Mouse (Mus musculus) left cerebral cortex, adult 9 months (tissue): Measurements from ENCODE around the gene Anks1b.

Experiments used
- DNase-seq, 2 experiments: peaks; one replicate each; pipeline ENCODE4 v3.0.0; 2022; ENCODE audit warnings: low spot score in 2 of 2

Gene Anks1b

DNA sequence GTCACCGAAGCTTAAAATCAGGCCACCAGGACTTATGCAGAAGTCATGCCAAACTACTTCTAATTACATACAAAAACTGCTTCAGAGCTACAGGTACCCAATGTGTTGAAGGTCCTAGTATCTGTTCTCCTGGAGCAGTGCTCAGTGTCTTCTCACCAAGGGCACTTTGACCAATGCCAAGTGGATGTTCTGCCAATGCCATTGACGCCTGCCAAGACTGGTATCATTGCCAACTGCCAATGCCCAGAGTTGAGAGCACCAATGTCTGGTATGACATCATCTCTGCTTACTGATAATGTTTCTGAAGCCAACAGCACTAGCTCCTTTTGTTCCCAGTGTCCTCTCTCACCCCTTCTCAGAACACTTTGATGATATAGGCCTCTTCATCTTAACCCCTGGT is 793.4 kb downstream of the Anks1b start:
- DNase-seq: peak in 1 of 2 experiments; percentile 45

DNA sequence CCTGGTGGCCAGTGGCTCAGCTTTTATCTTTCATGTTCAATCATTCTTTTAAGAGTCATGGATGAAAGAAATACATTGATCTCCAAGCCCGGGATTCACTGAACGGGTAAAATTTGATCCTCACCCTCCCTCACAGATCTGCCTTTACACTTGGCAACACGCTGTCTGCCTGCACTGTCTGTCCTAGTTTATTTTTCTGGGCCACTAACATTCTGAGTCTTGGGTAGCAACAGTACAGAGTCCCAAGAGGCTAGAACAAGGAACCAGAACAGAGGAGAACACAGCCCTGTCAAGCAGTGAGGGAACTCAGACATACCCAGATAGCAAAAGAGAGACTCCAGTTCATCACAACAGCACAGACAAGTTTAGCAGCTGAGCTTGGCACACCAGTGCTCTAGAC is 797.0 kb downstream of the Anks1b start:
- DNase-seq: no peak

DNA sequence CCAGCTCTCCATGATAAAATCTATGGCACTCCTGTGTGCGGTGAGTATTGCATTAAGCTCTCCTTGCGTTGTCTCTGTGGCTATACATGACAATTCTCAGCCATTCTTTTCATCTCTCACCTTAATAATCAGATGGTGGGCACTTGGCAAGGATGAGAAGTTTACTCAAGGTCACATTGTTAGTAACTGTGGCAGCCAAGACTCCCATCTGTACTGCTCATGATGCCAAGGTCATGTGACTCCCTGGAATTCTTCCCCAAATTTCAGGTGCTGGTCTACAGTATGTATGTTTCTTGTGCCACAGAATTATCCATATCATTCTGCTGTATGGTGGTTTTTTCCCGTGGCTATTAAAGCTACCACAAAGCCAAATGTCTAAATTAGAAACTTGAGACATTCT is 798.8 kb downstream of the Anks1b start:
- no peak for DNase-seq

DNA sequence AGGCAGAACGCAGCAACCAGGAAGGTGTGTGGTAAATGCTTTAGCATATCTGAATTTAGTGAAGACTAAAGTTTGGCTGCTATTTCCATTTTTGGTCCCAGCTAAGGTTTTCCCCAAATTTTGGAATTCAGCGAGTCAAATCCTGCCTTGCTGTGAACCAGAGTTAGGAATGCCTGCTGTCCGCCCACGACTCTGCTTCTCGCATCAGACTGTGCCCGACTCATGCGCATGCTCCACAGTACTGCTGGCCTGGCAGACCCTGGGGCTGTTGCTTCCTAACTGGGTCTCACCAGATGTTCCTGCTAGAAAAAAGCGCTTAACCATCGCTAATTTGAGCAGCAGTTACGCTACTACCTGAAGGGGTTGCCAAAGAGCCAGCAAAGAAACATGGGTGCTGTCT is 801.1 kb downstream of the Anks1b start:
- DNase-seq: peak; percentile 64 to 80

DNA sequence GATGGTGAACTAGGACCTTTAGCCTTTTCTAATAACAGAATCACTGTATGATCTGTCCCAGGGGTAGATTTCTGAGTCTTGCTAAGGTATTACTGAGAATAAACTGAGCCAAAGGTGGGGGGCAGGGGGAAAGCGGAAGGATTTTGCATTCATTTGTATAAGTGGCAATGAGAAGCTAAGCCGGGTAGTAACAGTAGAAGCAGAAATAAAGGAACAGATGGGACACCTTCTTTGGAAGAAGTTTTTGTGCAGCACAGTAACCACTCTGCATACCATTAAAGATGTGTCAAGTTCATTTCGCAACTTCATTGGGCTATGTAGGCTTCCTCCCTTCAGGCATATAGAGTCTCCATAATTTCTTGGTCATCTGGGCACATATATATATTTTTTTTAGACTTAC is 804.1 kb downstream of the Anks1b start:
- DNase-seq: peak in 1 of 2 experiments; percentile 47

DNA sequence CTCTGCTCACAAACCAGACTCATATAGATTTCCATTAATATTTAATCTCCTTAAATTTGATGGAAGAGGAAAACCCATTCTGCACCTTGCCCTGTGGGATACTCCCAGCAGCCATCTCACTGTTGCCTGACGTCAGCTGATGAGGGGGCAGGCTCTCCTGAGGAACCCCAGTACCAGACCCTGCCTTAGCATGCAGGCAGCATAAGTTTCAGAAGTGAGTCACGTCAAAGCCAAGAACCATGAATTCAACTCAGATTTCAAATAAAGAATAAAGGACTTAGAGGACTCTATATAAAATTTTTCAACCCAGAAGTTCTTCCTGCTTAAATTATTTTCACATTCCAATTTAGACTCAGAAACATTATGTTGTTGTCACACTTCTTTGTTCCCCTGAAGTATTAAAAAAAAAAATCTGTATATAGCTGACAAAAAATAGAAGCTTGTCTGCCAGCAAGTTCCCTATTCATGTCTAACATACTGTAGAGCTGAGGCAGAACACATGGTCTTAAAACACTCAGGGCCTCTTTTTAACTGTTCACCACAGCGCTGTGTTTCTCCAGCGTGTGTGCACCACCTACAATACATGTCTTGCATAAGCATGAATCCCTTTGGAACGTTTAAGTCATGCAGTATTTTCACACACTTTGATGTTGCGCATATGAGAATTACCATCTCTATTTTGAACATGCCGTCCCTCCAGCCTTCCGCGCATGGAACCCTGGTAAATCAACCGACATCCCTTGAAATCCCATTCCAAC is 806.6 kb downstream of the Anks1b start:
- peak; percentile 65 to 73 for DNase-seq

DNA sequence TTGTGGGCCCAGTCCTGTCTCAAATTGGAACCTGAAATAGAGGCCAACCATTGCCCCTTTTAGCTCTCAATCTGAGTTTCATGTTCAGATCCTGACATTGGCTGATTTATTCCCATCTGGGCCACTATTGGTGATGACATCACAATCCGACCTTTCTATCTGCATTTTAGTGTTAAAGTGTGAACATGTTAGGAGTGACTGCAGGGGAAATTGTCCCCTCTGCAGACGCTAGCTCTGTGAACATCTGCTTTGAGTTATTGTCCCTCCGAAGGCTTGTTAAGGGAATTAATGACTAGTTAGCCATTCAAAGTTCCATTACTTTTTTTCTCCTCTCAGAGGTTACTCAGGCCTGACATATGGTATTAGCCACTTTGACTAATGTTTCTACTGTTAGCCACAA is 810.5 kb downstream of the Anks1b start:
- no peak for DNase-seq

DNA sequence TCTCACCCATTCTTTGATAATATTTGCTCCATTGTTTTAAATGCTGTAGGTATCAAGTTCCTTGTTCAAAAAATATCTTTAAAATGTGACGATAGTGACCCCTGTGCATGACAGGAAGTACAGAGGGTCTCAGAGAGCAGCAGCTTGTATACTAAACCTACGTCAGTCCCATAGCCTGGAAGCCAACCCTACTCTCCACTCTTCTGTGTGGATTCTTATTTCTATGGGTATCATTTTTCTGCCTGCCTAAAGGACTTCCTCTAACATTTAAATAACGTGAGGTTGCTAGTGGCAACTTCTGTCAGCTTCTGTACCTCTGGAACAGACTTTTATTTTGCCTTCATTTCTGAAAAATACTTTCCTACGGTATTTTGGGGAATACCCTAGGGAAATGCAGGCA is 812.1 kb downstream of the Anks1b start:
- no peak for DNase-seq

DNA sequence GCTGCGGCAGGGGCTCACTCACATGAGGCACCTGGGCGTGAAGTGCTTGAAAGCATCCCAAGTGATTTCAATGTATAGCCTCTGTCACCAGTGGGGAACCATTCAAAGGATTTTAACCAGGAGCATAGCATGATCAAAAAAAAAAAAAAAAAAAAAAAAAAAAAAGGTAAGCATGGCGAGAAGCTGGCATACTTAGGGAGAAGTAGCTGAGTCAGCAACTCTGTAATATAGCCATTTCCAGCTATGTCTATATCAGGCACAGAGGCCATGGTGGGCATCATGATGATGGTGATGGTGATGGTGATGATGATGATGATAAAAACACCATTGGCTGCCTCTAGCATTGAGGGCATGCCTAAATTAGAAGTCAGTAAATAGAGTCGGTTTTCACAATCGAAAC is 814.8 kb downstream of the Anks1b start:
- DNase-seq: no peak

DNA sequence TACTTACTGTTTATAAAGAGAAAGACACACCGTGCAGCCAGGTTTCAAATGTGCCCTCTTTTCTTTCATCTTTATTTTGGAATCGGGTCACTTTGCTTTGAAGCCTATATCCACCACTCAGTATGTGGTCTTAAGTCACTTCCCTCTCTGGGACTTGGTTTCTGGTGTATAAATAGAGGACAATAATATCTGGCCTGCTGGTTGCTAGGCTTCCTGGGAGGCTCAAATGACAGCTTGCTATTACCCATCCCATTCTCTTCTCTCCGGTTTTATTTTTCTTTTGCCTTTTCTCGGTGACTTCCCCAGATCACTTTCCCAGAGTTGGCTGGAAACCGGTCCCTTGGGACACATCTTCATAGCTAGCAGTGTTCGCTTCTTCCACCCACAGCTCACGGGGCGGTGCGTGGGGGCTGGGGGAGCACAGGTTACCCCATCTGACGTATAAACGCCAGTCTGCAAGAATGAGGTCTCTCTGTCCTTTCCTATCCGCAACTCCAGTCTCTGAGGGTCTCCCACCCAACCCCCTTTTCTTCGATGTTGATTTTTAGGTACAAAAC is 815.5 kb downstream of the Anks1b start:
- no peak for DNase-seq

DNA sequence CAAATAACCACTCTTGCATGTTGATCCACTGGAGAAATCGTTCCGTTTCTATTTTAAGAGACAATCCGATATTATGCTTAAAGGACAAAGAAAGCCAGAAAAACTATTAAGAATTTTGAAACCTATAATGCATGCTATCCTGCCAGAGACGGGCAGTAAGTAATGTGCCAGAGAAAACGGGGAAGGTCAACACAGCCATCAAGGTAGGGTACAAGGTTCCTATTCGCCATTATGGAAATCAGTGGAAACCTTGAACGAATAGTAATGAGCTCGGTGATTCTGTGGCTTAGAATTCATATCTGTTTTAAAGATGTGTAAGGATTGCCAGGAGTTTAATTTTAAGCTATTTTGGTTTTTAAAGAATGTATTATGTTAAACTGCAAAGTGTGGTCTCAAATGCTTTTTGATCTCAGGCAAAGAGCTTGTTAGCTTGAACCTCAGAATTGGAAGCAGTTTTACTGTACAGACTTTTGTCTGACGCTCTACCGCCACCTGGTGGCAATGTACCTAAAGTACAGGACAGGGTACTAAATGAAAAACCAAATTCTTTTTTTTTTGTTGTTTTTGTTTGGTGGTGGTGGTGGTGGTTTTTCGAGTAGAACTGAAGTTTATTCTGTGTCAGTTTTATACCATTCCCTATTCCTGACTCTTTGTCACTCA is 816.7 kb downstream of the Anks1b start:
- peak in 1 of 2 experiments; percentile 77 for DNase-seq

DNA sequence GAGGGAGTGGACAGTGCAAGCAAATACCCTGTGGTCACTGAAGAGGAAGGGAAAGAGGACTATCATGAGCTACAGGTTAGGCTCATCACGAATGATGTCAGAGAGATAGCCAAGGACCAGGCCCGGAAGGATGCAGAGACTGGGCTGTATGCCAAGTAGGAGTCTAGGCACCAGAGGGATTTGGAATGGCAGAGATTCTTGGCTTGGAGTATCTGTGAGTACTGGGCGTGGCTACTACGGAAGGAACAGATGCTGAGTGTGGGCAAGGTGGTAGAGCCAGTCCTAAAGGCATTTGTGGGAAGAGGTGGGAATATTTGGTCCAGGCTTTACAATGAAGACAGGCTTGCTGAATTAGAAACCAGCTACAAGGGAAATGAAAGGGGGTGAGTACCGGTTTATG is 823.4 kb downstream of the Anks1b start:
- peak in 1 of 2 experiments; percentile 75 for DNase-seq

DNA sequence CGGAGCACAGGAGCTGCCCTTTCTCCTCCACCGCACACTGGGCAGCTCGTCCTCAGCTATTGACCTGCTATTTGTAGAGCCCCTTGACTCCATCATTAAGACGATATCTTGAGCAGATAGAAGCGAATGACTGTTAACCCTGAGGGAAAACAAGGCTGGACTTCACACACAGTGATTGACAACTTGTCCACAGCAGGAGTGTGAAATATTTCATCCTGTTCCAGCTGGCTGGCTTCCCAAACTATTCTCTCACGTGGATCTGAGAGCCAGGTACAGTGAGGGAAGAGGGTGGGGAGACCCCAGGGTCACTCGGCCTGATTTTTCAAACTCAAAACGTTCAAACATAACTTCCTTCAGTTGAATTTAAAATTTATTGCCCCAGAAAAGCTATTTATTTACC is 824.1 kb downstream of the Anks1b start:
- DNase-seq: no peak

DNA sequence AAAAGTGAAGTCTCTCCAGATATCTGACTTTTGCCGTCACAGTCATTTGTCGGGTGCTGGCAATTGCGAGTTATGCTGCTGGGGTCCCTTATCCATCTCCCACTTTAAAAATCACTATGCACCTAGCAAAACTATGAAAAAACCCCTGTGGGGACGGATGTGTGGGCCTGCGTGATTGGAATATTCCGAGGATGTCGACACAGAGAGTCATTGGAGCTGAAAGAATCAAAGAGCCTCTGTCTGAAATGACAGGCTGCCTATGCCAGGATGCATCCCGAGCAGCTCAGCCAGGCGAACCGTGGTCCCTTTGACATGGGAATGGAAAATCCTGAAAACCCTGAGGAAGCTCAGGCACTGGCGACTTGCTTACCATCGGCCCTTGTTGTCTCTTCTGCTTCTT is 825.9 kb downstream of the Anks1b start:
- no peak for DNase-seq

DNA sequence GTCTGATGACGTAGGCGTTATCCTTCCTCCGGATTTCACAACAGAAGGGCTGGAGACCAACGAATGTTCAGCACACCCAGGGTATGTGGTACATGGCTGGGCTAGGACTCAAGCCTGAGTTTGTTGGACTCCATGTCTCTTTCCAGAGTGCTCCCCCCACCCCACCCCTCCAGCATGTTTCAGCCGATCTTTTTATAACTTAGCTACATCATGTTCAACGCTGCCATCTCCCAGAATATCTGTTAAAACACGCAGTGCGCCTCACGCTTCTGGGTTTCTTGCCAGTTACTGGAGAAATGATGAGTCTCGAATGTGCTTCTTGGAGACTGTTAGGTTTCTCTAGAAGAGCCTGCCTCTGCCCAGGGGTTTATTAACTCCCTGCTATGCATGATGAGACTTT is 831.3 kb downstream of the Anks1b start:
- DNase-seq: peak in 1 of 2 experiments; percentile 85

DNA sequence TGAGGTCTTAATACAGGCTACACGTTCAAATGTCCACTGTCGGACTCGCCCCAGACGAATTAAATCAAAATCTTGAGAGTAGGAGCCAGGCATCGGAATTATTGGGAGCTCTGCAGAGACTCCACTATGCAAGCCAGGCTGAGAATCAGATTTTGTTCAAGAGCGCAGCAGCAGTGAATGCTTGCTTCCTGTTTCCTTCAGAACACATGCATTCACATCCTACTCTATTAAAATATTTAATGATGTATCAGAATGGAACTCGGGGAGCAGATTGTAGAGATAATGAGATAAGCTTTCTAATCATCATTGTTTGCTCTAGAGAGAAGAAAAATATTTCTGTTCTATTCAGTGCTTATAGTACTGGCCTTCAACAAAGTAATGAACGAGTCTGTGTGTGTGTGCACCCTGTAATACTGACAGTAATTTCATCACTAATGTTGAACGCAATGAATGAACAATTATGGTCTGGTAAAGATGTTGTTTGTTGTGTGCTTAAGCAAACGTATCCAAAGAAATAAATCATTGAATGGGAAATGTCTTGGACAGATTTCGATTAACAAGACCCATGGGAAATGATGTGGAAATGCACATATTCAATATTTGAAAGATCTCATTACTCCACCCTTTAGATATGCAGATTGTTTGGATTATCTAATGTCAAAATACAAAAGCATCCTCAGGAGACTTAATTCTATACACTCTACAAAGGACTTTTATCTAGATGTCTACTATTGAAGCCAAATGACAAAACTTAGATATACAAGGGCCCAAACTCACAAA is 835.7 kb downstream of the Anks1b start:
- no peak for DNase-seq

DNA sequence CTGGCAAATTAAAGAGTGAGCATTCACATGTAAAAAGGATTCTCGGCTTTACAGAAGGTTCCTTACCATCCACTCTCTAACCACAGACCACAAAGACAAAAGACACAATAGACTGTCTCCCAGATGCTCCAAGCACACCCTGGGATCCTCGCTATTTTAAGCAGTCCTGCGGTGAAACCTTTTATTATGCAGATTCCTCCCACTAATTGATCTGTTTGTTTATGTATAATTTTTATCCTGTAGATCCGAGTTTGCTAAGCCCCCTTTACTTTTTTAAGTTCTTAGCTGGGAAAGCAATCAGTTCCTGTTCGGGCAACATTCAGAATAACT is 836.3 kb downstream of the Anks1b start:
- DNase-seq: no peak

DNA sequence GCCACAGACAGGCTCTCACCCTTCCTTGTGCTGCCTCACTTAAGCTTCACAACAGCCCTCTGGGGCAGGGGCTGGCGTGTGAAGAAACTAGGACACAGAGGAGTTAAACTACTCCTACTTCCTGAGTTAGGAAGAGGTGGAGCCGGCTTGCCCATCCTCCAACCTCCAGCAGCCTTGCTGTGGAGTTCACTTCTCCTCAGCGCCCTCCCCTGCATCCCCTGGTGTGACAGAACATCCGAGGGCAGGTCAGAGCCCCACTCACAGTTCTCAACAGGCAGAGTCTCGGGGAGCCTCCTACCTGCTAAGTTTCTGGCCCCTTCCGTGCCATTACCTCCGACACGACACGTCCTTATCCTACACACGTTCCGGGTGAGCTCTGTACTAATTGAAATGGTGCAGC is 844.7 kb downstream of the Anks1b start:
- DNase-seq: no peak

DNA sequence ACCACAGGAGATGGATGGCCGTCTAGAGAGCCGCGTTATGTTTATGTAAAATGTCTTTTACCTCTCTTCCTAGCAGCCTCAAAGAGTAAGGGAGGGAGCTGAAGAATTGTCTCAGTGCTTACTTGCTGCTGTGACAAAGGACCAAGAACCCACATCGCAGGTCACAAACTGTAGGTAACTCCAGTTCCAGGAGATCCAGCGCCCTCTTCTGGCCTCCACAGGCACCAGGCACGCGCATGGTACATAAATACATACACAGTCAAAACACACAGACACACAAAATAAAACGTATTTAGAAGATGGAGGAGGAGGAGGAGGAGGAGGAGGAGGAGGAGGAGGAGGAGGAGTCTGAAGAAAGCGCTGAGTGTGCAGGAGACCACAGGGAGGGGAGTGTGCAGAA is 845.4 kb downstream of the Anks1b start:
- DNase-seq: no peak

DNA sequence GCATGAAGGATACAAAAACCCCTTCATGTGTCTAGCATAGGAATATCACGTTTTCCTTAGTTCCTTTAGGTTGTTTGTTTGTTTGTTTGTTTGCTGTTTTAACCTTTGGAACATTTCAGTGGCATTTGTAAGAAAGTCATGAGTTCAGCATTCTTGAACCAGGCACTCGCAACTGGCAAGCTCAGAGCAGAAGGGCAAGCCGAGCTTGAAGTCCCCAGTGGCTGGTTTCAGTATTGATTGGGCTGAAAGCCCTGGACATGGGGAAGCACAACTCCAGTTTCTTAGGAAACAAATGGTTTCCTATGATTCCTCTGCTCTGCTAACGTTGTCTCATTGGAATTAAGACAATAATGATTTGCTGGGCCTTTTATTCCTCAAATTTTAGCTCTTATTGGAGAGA is 846.7 kb downstream of the Anks1b start:
- DNase-seq: no peak

DNA sequence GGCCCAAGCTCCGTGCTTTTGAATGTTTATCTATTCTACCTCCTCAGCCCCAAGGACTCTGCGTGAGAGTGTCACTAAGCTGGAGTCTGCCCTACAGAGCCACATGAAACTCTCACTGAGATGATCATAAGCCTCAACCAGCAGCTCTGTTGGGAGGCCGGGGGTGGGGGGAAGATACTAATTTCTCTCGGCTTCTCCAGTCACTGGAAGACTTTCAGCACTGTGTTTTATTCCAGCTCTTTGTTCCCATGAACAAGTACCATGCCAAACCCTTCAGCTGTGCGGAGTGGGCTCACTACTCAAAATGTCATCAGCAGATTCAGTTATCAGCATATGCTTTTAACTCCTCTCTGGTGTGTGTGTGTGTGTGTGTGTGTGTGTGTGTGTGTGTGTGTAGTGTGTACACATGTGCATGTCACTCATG is 849.8 kb downstream of the Anks1b start:
- peak in 1 of 2 experiments; percentile 77 for DNase-seq

DNA sequence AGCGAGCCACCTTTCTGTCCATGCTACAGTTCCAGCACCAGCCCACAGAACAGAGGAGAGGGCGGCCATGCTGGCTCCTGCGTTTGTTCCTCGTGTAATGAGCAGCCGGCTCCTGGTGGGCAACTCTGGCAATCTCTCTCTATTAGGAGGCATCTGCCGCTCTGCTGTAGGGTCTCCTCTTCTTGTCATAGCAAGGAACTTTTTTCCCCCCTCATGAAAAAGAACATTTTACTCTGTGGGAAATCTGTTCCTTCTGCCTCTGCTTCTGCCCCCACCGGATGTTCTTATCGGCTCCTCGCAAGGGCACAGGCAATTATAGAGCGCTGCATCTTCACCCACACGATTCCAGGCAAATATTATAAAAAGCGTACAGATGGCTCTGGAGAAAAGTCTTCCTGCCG is 850.6 kb downstream of the Anks1b start:
- peak in 1 of 2 experiments; percentile 72 for DNase-seq

DNA sequence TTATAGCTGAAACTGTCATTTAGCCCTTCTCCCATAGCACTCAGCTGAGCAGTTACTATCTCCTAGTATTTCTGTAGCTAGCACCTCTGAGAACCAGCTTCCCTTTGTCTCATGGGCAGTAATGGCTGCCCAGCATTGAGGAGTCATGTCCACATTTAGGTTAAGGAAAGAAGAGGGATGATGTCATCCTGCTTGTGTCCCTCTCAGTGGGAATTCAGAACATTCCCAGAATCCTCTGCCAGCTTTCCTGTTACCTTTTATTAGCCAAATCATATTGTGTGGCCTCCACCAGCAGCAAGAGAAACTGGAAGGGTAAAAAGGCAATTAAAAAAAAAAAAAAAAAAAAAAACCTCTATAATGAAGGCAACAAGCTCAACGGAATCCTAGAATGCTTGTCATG is 851.6 kb downstream of the Anks1b start:
- DNase-seq: no peak
